Mouse (Mus musculus) bone marrow, adult 2 months (tissue): ENCODE data around the gene Smagp.

Source experiments
- CTCF ChIP-seq: fragments of 200-500 bp; IDR thresholded peaks from 2 replicates; pipeline ENCODE4 v1.5.1; 2011; ENCODE audit warnings: low read length, control low read depth; ENCODE audit not compliant: control insufficient read depth, insufficient read depth
- POLR2A ChIP-seq: fragments of 200-500 bp; IDR thresholded peaks from 2 replicates; pipeline ENCODE4 v1.6.1; 2011; ENCODE audit warnings: low read depth, mild to moderate bottlenecking, control low read depth, low read length, borderline replicate concordance; ENCODE audit not compliant: control insufficient read depth

DNA sequence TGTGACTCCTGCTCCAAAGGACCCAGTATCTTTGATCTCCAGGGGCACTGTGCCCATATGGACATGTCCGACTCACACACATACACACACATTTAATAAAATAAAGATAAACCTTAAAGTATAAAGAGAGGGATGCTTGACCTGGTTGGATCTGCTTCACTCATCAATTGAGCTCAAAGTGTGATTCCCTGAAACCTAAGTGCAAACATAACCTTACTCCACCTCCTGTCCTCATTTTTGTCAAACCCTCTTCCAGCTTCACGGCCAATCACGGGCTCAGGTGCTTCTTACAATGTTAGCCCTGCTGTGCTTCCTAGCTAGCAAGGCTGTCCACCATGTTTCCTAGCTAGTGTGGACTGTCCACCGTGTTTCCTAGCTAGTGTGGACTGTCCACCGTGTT is 18.5 kb upstream of the Smagp start:
- TF ChIP-seq POLR2A (no peak), CTCF (no peak)
